Mouse (Mus musculus) embryonic fibroblast, embryonic 13.5 days (primary cell): ENCODE data around the gene Dmc1. TPM values are rescaled to one million over a fixed set of nuclear protein-coding genes. Genes with fewer than 3 reads are reported as not detected.
A peak's percentile ranks its signal among the peaks of the same experiment; 100 is the strongest.

ENCODE experiments used
- H3K27ac ChIP-seq: 2 replicates; pipeline ENCODE4 v1.5.1; 2012; ENCODE audit warnings: low read length, control low read depth, inconsistent platforms; ENCODE audit not compliant: insufficient read depth
- H3K4me1 ChIP-seq: 2 replicates; pipeline ENCODE4 v1.6.1; 2011; ENCODE audit warnings: low read length; ENCODE audit not compliant: control insufficient read depth, insufficient read depth
- H3K4me3 ChIP-seq: 2 replicates; pipeline ENCODE4 v1.5.1; 2011; ENCODE audit warnings: mild to moderate bottlenecking, control low read depth, low read length; ENCODE audit not compliant: insufficient read depth
- CTCF ChIP-seq: IDR thresholded peaks from 2 replicates; pipeline ENCODE4 v1.5.1; 2011; ENCODE audit warnings: mild to moderate bottlenecking, control low read depth, low read length, moderate library complexity, borderline replicate concordance; ENCODE audit not compliant: insufficient read depth
- POLR2A ChIP-seq: IDR thresholded peaks from 2 replicates; pipeline ENCODE4 v1.6.1; 2011; ENCODE audit warnings: low read depth, mild to moderate bottlenecking, control low read depth, low read length, moderate library complexity
- polyA plus RNA-seq: library from polyadenylated mRNA; stranded (reverse); fragments of >200 nt; gene quantifications from 2 replicates; pipeline ENCODE4 v1.2.4, GENCODE M21; 2011; ENCODE audit warnings: low read depth; ENCODE audit not compliant: missing spikeins, insufficient read length

The Dmc1 gene
- 0.61 and 0.65 TPM in 2 replicates for polyA plus RNA-seq

GRCm38 (mm10) chr15:79604990-79605665 is at the start of gene Dmc1:
Dmc1 (minus strand) TSS chr15:79605109.
- Histone ChIP-seq H3K27ac (no peak within 1 kb of the TSS), H3K4me3 (no peak within 1 kb of the TSS), H3K4me1 (no peaks in the 10 kb centered on the region)
- TF ChIP-seq CTCF: no peak
- TF ChIP-seq POLR2A: no peak

GRCm38 (mm10) chr15:79651481-79651880 is 46.6 kb upstream of the Dmc1 start:
- H3K4me1 ChIP-seq: no peaks in the 10 kb centered on the region
- TF ChIP-seq POLR2A (no peak), CTCF (peak; percentile 9; the same call in 1 of the 2 replicates)
- no peak overlapping the region for H3K4me3 ChIP-seq
- no peak overlapping the region for H3K27ac ChIP-seq

- no peak overlapping the region for H3K27ac ChIP-seq
- TF ChIP-seq CTCF (peak; percentile 45; the same call in 1 of the 2 replicates), POLR2A (no peak)
- no peaks in the 10 kb centered on the region for H3K4me1 ChIP-seq
Observed at GRCm38 (mm10) chr15:79650569-79650968, 45.7 kb upstream of the Dmc1 start.

GRCm38 (mm10) chr15:79648130-79648529 is 43.2 kb upstream of the Dmc1 start:
- H3K27ac ChIP-seq: no peak overlapping the region
- no peak overlapping the region for H3K4me3 ChIP-seq
- no peaks in the 10 kb centered on the region for H3K4me1 ChIP-seq
- TF ChIP-seq CTCF: no peak
- no peak for TF ChIP-seq POLR2A

More at GRCm38 (mm10) chr15:79650569-79650968, 45.7 kb upstream of the Dmc1 start:
- no peak overlapping the region for H3K4me3 ChIP-seq

GRCm38 (mm10) chr15:79645483-79645882 is 40.6 kb upstream of the Dmc1 start:
- no peaks in the 10 kb centered on the region for H3K4me1 ChIP-seq
- H3K4me3 ChIP-seq: no peak overlapping the region
- no peak for TF ChIP-seq CTCF
- no peak overlapping the region for H3K27ac ChIP-seq

GRCm38 (mm10) chr15:79641135-79641817 is 36.4 kb upstream of the Dmc1 start:
- Histone ChIP-seq H3K4me3 (no peak overlapping the region), H3K4me1 (no peaks in the 10 kb centered on the region), H3K27ac (no peak overlapping the region)
- TF ChIP-seq POLR2A: no peak
- no peak for TF ChIP-seq CTCF

- no peak for TF ChIP-seq POLR2A
- TF ChIP-seq CTCF: no peak
- Histone ChIP-seq H3K4me1 (no peaks in the 10 kb centered on the region), H3K4me3 (no peak overlapping the region), H3K27ac (no peak overlapping the region)
Observed at GRCm38 (mm10) chr15:79630471-79630870, 25.6 kb upstream of the Dmc1 start.

- TF ChIP-seq POLR2A (no peak), CTCF (no peak)
- Histone ChIP-seq H3K4me3 (no peak overlapping the region), H3K27ac (no peak overlapping the region), H3K4me1 (no peaks in the 10 kb centered on the region)
Observed at GRCm38 (mm10) chr15:79619770-79620414, 15.0 kb upstream of the Dmc1 start.

GRCm38 (mm10) chr15:79618456-79618855 is 13.5 kb upstream of the Dmc1 start:
- Histone ChIP-seq H3K4me3 (no peak overlapping the region), H3K4me1 (no peaks in the 10 kb centered on the region), H3K27ac (no peak overlapping the region)
- TF ChIP-seq POLR2A (no peak), CTCF (no peak)

- Histone ChIP-seq H3K27ac (no peak overlapping the region), H3K4me3 (no peak overlapping the region), H3K4me1 (no peaks in the 10 kb centered on the region)
- TF ChIP-seq CTCF (no peak), POLR2A (no peak)
Observed at GRCm38 (mm10) chr15:79617135-79617534, 12.2 kb upstream of the Dmc1 start.
